ENCODE assay signal across 23 mouse cellular contexts in the genomic region with DNA sequence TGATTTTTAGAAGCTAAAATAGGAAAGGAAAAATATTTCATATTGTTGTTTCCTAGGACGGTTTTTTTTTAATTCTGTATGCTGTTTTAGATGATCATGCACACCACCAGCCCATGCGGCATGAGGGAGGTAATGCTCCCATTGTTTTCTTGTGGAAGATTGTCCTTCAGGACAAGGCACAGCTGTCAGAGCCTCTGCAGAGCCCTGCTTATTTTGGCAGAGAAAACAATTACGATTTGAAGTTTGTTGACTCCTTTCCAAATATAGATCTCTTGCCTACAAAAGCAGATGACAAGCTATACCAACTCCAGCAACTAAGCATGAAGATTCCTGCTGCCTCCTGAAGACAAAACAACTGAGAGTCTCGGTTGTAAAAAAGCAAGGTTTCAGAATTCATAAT.
A peak's percentile ranks its signal among the peaks of the same experiment; 100 is the strongest.
DNase-seq lines count a peak whose midpoint lies in the region; ATAC-seq and TF ChIP-seq lines count a peak whose summit lies in the region.
"Had no signal": no experiment of that assay in that cellular context is flagged by ENCODE, and none has a peak within 500 bp of the region (broad histone marks: within the 10 kb centered on the region; RNA-seq: fewer than 3 reads in every experiment).

No protein-coding gene starts in this region.

- no peak for TF ChIP-seq CTCF in lung, postnatal 0 days (IDR thresholded peaks at IDR 0.05)
- no peak for TF ChIP-seq CTCF in lung, adult 2 months (IDR thresholded peaks at IDR 0.05; ENCODE audit: insufficient read depth, low read length)

- H3K27me3 ChIP-seq in lung, postnatal 0 days (replicated peaks; ENCODE audit: insufficient read depth, low read length) = no peaks in the 10 kb centered on the region
- H3K27me3 ChIP-seq in myocyte (ENCODE audit: control insufficient read depth, insufficient read depth, insufficient read length) = no peaks in the 10 kb centered on the region
- H3K27me3 ChIP-seq: heart, embryonic 15.5 days; liver, embryonic 13.5 days; megakaryocyte, embryonic 14.5 days had no signal

- H3K4me1 ChIP-seq in lung, postnatal 0 days (ENCODE audit: insufficient read depth, low read depth, low read length) = no peaks in the 10 kb centered on the region
- no peaks in the 10 kb centered on the region for H3K4me1 ChIP-seq in lung, adult 2 months (ENCODE audit: control insufficient read depth, insufficient read depth, low read length)
- H3K4me1 ChIP-seq: forebrain, embryonic 10.5 days; heart, embryonic 15.5 days; liver, embryonic 13.5 days; megakaryocyte, embryonic 14.5 days had no signal

- no peak for TF ChIP-seq EP300 in lung, postnatal 0 days (IDR thresholded peaks at IDR 0.05)

- no peaks in the 10 kb centered on the region for H3K79me2 ChIP-seq in myocyte (ENCODE audit: control insufficient read depth, insufficient read depth)

- H3K36me3 ChIP-seq in lung, postnatal 0 days (ENCODE audit: insufficient read depth, low read length) = no peaks in the 10 kb centered on the region
- H3K36me3 ChIP-seq in myocyte (ENCODE audit: control insufficient read depth, insufficient read depth) = no peaks in the 10 kb centered on the region
- H3K36me3 ChIP-seq: forebrain, embryonic 10.5 days; heart, embryonic 15.5 days; liver, embryonic 13.5 days had no signal

- H3K4me2 ChIP-seq in lung, postnatal 0 days (replicated peaks; ENCODE audit: low read depth, low read length) = no peak overlapping the region
- peak overlapping the region; percentile 46 for H3K4me2 ChIP-seq in myocyte (ENCODE audit: low read depth)
- H3K4me2 ChIP-seq: heart, embryonic 15.5 days; liver, embryonic 13.5 days had no signal

- WGBS in lung, postnatal 0 days = 44% methylated on average over 4 of the region's 4 CpGs
- WGBS in lung, adult 2 months = 33% methylated on average over 4 of the region's 4 CpGs

- intact Hi-C loops in heart, postnatal 36 days (cut with DNase I) = no loop called here

- H3ac ChIP-seq in myocyte (ENCODE audit: control insufficient read depth, insufficient read length) = no peak overlapping the region

- no peak overlapping the region for H3K27ac ChIP-seq in lung, postnatal 0 days (ENCODE audit: low read length)
- H3K27ac ChIP-seq: forebrain, embryonic 10.5 days; heart, embryonic 15.5 days; liver, embryonic 13.5 days had no signal

- no peak overlapping the region for H3K4me3 ChIP-seq in lung, postnatal 0 days (ENCODE audit: low read depth, low read length)
- H3K4me3 ChIP-seq in lung, adult 2 months (replicated peaks; ENCODE audit: extremely low read depth, low read depth, low read length) = no peak overlapping the region
- H3K4me3 ChIP-seq in myocyte = no peak overlapping the region
- H3K4me3 ChIP-seq: forebrain, embryonic 10.5 days; heart, embryonic 15.5 days; liver, embryonic 13.5 days; megakaryocyte, embryonic 14.5 days had no signal

- peaks cover 9% of the 10 kb centered on the region for H3K9me3 ChIP-seq in lung, postnatal 0 days (ENCODE audit: low read length)
- H3K9me3 ChIP-seq: heart, embryonic 15.5 days; liver, embryonic 13.5 days had no signal

- TF ChIP-seq POLR2A in lung, adult 2 months (IDR thresholded peaks at IDR 0.05; ENCODE audit: borderline replicate concordance, extremely low read depth, low read depth, low read length) = no peak
- TF ChIP-seq POLR2A in myocyte (IDR thresholded peaks at IDR 0.05; ENCODE audit: insufficient read length, low read depth) = no peak

- no peak overlapping the region for H3K9ac ChIP-seq in lung, postnatal 0 days (replicated peaks; ENCODE audit: low read depth)
- H3K9ac ChIP-seq: forebrain, postnatal 0 days; heart, embryonic 15.5 days; liver, embryonic 13.5 days had no signal

- no peak for ATAC-seq in lung, postnatal 0 days
- ATAC-seq: forebrain, postnatal 0 days; Patski had no signal

- peak; percentile 9 for DNase-seq in heart, postnatal 4 days
- DNase-seq in heart, postnatal 36 days = no peak
- DNase-seq in kidney, postnatal 4 days = peak; percentile 2 to 9
- DNase-seq in kidney, adult 8-10 months = no peak
- peak; percentile 9 for DNase-seq in lung, postnatal 0 days (ENCODE audit: low spot score)
- no peak for DNase-seq in lung, adult 2 months
- no peak for DNase-seq in adrenal gland, adult 2 months
- DNase-seq: adrenal gland, postnatal 10 days; cerebellum, adult 11-12 months; cerebellum, postnatal 14 days; embryo, embryonic 11 days; forebrain, postnatal 0 days; gastrocnemius, postnatal 36 days; kidney, adult 18-20 months; liver, embryonic 13.5 days; retina, postnatal 1 day; right cerebral cortex, postnatal 4 days; thymus, adult 2 months had no signal

TF ChIP-seq in myocyte, 11 proteins besides CTCF, POLR2A, EP300 and RAD21:
- TF ChIP-seq MYOD1 (IDR thresholded peaks at IDR 0.05; ENCODE audit: control insufficient read depth in 1 of 3, insufficient read length in 2 of 3, low read depth in 2 of 3) (peak in 2 of 3 experiments; percentile 35 to 42), E2F4 (IDR thresholded peaks at IDR 0.05; ENCODE audit: insufficient read depth) (no peak)

Comparison
In these comparisons a context has a peak if more than half of its experiments do, and no peak if none do; other contexts are left out.
1. DNase-seq: peak in heart, postnatal 4 days (single experiment), kidney, postnatal 4 days (2 of 2) and lung, postnatal 0 days (single experiment); none in heart, postnatal 36 days (0 of 2), kidney, adult 8-10 months (0 of 2), lung, adult 2 months (single experiment) and adrenal gland, adult 2 months (single experiment).